Mouse (Mus musculus): ENCODE measurements around the gene Prrg2. TPM values are rescaled to one million over a fixed set of nuclear protein-coding genes. Genes with fewer than 3 reads are reported as not detected.

Prrg2 gene
- total and polyA plus RNA-seq, 2 experiments from 2014 or later = 7.7 to 13.7 TPM

- Histone ChIP-seq H3K9ac (replicated peaks; ENCODE audit: low read length, poor library complexity, severe bottlenecking) (peak within 1 kb of the TSS; percentile 36; the same call in 1 of the 2 replicates), H3K27ac (ENCODE audit: low read depth, low read length) (no peak within 1 kb of the TSS), H3K9me3 (ENCODE audit: low read length) (no peaks in the 10 kb centered on the region), H3K36me3 (ENCODE audit: insufficient read depth, low read length) (no peaks in the 10 kb centered on the region), H3K4me1 (ENCODE audit: insufficient read depth, low read length) (no peaks in the 10 kb centered on the region), H3K4me3 (ENCODE audit: low read depth, low read length) (peak within 1 kb of the TSS; percentile 33), H3K4me2 (ENCODE audit: low read depth, low read length, poor library complexity, severe bottlenecking) (peak within 1 kb of the TSS; percentile 65), H3K27me3 (ENCODE audit: insufficient read depth, low read length) (no peaks in the 10 kb centered on the region)
- no peak for TF ChIP-seq CTCF (IDR thresholded peaks at IDR 0.05)
- DNase-seq (ENCODE audit: low spot score) (peak; percentile 96), ATAC-seq (ENCODE audit: low FRiP score) (peak; percentile 87)
- under 1% methylated on average over 16 of the region's 16 CpGs for WGBS
Observed at GRCm38 (mm10) chr7:45092048-45092447, 29.6 kb upstream of the Prrg2 start, which contains the start of gene Rcn3. Rcn3 (minus strand) TSS chr7:45092221.

DNA sequence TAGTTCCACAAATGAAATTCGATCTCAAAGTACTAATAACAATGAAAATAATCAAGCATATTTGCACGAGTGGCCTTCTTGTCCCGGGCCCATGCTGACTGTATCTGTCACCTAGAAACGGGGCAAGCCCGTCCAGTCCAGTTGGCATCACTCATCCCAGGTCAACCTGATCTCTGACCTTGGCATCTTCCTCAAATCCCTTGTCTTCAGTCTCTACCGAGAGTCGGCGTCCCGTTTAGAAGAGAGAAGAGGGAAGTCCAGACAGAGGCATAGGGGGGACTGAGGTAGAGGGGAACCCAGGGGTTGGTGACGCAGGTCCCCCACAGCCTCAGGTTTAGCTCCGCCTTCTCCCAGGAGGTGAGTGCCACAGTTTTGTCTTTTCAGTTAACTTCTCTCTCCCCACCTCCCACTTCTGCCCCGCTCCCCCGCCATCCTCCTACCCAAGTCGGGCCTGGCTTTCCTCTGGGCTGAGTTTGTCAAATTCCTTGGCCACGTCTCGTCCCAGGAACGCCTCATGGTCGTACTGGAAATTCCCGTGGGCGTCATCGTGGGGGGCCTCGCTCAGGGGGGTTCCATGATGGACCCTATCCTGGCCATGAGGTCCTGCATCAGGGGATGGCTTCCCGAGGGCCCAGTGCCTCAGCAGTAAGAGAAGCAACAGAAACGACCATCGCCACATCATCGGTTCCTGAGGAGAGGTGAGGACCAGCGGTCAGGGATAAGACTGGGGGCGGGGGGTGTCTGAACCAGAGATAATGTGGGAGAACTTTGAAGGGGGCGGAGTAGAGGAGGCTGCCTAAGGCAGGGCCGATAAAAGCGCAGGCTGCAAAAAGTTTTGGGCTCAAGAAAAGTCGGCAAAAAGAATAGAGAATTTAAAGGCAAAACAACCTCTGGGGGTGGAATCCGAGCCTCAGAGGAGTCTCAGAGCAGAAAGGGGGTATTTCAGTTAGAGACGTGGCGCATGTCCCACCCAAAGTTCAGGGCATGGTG lies 28.8 kb upstream of the Prrg2 start:
- Histone ChIP-seq H3K36me3 (ENCODE audit: insufficient read depth, low read length) (no peaks in the 10 kb centered on the region), H3K4me1 (ENCODE audit: insufficient read depth, low read length) (no peaks in the 10 kb centered on the region), H3K4me3 (ENCODE audit: low read depth, low read length) (peak overlapping the region; percentile 33), H3K27me3 (ENCODE audit: insufficient read depth, low read length) (no peaks in the 10 kb centered on the region), H3K4me2 (ENCODE audit: low read depth, low read length, poor library complexity, severe bottlenecking) (peak overlapping the region; percentile 65), H3K9ac (replicated peaks; ENCODE audit: low read length, poor library complexity, severe bottlenecking) (peak overlapping the region; percentile 36; the same call in 1 of the 2 replicates), H3K27ac (ENCODE audit: low read depth, low read length) (no peak overlapping the region), H3K9me3 (ENCODE audit: low read length) (no peaks in the 10 kb centered on the region)
- DNase-seq (ENCODE audit: low spot score) = no peak
- ATAC-seq (ENCODE audit: low FRiP score) = no peak
- TF ChIP-seq CTCF (IDR thresholded peaks at IDR 0.05) = no peak
- WGBS = 19% methylated on average over 35 of the region's 35 CpGs

- H3K9ac ChIP-seq (replicated peaks; ENCODE audit: low read length, poor library complexity, severe bottlenecking) = no peak overlapping the region
- H3K4me1 ChIP-seq (ENCODE audit: insufficient read depth, low read length) = no peaks in the 10 kb centered on the region
- H3K27ac ChIP-seq (ENCODE audit: low read depth, low read length) = no peak overlapping the region
- no peaks in the 10 kb centered on the region for H3K9me3 ChIP-seq (ENCODE audit: low read length)
- ATAC-seq (ENCODE audit: low FRiP score) (no peak), DNase-seq (ENCODE audit: low spot score) (no peak)
- no peak overlapping the region for H3K4me3 ChIP-seq (ENCODE audit: low read depth, low read length)
- no peak for TF ChIP-seq CTCF (IDR thresholded peaks at IDR 0.05)
- no peaks in the 10 kb centered on the region for H3K36me3 ChIP-seq (ENCODE audit: insufficient read depth, low read length)
- H3K27me3 ChIP-seq (ENCODE audit: insufficient read depth, low read length) = no peaks in the 10 kb centered on the region
- 88% methylated on average over 13 of the region's 13 CpGs for WGBS
- no peak overlapping the region for H3K4me2 ChIP-seq (ENCODE audit: low read depth, low read length, poor library complexity, severe bottlenecking)
Observed at GRCm38 (mm10) chr7:45090251-45090977, 27.9 kb upstream of the Prrg2 start.

- Histone ChIP-seq H3K4me3 (ENCODE audit: low read depth, low read length) (no peak overlapping the region), H3K27me3 (ENCODE audit: insufficient read depth, low read length) (no peaks in the 10 kb centered on the region), H3K27ac (ENCODE audit: low read depth, low read length) (no peak overlapping the region), H3K9me3 (ENCODE audit: low read length) (no peaks in the 10 kb centered on the region), H3K4me1 (ENCODE audit: insufficient read depth, low read length) (no peaks in the 10 kb centered on the region), H3K36me3 (ENCODE audit: insufficient read depth, low read length) (no peaks in the 10 kb centered on the region), H3K9ac (replicated peaks; ENCODE audit: low read length, poor library complexity, severe bottlenecking) (no peak overlapping the region), H3K4me2 (ENCODE audit: low read depth, low read length, poor library complexity, severe bottlenecking) (no peak overlapping the region)
- 94% methylated on average over 17 of the region's 17 CpGs for WGBS
- ATAC-seq (ENCODE audit: low FRiP score) = no peak
- DNase-seq (ENCODE audit: low spot score) = no peak
- no peak for TF ChIP-seq CTCF (IDR thresholded peaks at IDR 0.05)
Observed at GRCm38 (mm10) chr7:45088597-45088996, 26.1 kb upstream of the Prrg2 start.

GRCm38 (mm10) chr7:45086084-45086483 lies 23.6 kb upstream of the Prrg2 start:
- TF ChIP-seq CTCF (IDR thresholded peaks at IDR 0.05) = 0 out of 2 replicates have a peak, but pooled peaks have one; percentile 17
- H3K4me3 ChIP-seq (ENCODE audit: low read depth, low read length) = no peak overlapping the region
- H3K27ac ChIP-seq (ENCODE audit: low read depth, low read length) = no peak overlapping the region
- H3K4me1 ChIP-seq (ENCODE audit: insufficient read depth, low read length) = no peaks in the 10 kb centered on the region
- ATAC-seq (ENCODE audit: low FRiP score) (no peak), DNase-seq (ENCODE audit: low spot score) (no peak)
- no peaks in the 10 kb centered on the region for H3K9me3 ChIP-seq (ENCODE audit: low read length)
- WGBS = 74% methylated on average over 4 of the region's 4 CpGs
- H3K36me3 ChIP-seq (ENCODE audit: insufficient read depth, low read length) = no peaks in the 10 kb centered on the region
- H3K27me3 ChIP-seq (ENCODE audit: insufficient read depth, low read length) = no peaks in the 10 kb centered on the region
- H3K9ac ChIP-seq (replicated peaks; ENCODE audit: low read length, poor library complexity, severe bottlenecking) = no peak overlapping the region
- H3K4me2 ChIP-seq (ENCODE audit: low read depth, low read length, poor library complexity, severe bottlenecking) = no peak overlapping the region

All from midbrain, postnatal 0 days (tissue).